Mouse (Mus musculus) brain, adult 10 weeks (tissue): ENCODE measurements around the gene Nat8l. TPM values are rescaled to one million over a fixed set of nuclear protein-coding genes. Genes with fewer than 3 reads are reported as not detected.

ENCODE experiments used
- polyA plus RNA-seq: library from polyadenylated mRNA; stranded (reverse); fragments of 350-450 nt; fragmentation: Illumina TruSeq; extraction: RNeasy Lipid Tissue Mini Kit (QIAGEN cat#74804); gene quantifications from one replicate; pipeline ENCODE4 v1.2.3, GENCODE M21; 2015; ENCODE audit warnings: low read depth, low replicate concordance

The Nat8l gene
- polyA plus RNA-seq, result 138 TPM

DNA sequence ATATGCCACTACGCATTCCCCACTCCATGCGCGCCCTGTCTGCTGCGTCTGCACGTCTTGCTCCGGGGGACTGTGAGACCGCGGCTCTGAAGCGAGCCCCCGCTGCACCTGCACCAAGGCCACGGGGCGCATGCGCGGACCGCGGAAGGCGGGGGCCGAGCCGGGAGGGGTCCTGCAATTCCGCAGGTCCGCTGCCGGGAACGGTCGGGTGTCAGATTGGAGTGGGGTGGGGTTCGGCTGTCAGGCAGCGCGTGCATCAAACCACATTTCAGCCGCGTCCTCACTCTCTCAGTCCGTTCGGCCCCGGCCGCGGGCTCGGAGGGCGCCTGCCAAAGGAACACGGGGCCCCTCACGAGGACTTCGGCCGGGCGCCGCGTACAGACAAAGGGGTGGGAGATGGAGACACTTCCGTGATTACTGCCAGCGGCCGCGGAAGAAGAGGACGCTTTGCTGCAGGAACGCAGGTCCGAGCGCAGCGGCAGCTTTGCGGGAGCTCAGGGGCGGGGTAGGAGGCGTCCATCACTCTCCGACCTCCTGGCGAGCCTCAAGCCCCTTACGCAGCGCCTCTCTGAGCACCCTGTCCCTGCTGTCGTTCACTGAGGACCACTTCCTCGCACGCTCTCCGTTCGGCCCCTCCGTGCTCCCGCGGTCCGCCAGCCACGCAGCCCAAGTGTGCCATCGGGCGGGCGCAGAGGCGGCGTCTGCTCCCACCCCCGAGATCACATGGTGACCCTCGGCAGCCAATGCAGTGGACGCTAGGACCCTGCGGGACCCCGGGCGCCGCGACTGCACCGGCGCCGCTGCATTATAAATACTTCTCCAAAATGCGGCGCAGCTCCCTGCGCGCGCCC, at the start of gene Nat8l:
TSS of gene Nat8l (plus strand) at position 142 of the 851 bp plus-strand sequence.

DNA sequence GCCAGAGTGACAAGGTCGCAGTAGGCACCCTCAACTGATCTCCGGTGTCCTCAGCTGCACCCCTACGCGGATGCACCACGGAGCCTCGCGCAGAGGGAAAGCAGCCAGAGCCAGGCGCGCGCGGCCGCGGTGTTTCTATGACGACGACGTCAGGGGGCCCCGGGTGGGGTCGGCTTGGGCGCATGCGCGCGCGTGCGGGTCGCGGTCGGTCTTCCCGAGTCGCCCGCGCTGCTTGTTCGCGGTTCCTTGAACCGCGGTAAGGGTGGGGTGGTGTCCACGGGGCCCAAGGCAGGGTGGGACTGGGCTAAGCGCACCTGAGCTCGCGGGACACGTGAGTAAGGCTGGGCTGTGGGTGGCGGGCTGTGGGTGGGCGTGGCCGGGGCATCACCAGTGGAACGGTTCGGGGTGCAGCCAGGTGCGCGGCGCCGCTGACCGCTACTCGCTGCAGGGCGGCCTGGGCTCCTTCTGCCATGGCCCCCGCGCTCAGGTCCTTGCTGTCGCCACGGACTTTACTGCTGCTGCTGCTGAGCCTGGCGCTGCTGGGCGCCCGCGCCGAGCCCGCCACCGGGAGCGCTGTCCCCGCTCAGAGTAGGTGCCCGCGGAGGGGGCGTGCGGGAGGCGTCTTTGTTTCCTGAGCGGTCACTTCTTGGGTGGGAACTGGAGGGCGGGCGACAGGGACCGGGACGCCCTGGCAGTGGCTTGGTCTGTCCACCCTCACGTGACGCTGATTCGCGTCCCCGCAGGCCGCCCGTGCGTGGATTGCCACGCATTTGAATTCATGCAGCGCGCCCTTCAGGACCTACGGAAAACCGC, 12.3 kb upstream of the Nat8l start, which contains the start of gene Gm1673:
TSS of gene Gm1673 (plus strand) at position 125 of the 813 bp plus-strand sequence.

Other genes starting within 250 kb of the Nat8l start
- gene Letm1, start 213.2 kb upstream of the Nat8l start, polyA plus RNA-seq, result 51.3 TPM
- 47.8 TPM for gene Nsd2, start 175.3 kb upstream of the Nat8l start, polyA plus RNA-seq
- 17.4 TPM for gene Nelfa, start 59.6 kb upstream of the Nat8l start, polyA plus RNA-seq
- 71.3 TPM for gene Gm1673, start 12.6 kb upstream of the Nat8l start, polyA plus RNA-seq
- 0.88 TPM for gene Poln, start 173.5 kb downstream of the Nat8l start, polyA plus RNA-seq
- gene Haus3, start 173.5 kb downstream of the Nat8l start, polyA plus RNA-seq, result 9.1 TPM
- gene Mxd4, start 191.7 kb downstream of the Nat8l start, polyA plus RNA-seq, result 48.8 TPM